Mouse (Mus musculus) ovary, postnatal 36 days (tissue): ENCODE measurements around the gene 4930426L09Rik.
"Not testable (repeated sequence)": the region's sequence is repeated elsewhere in the genome, so short reads cannot be mapped to it uniquely, and the experiment has no call there.

Experiments used
- DNase-seq: peaks from one replicate; pipeline ENCODE4 v3.0.0; 2022; ENCODE audit warnings: low spot score, mixed read lengths

The 4930426L09Rik gene

DNA sequence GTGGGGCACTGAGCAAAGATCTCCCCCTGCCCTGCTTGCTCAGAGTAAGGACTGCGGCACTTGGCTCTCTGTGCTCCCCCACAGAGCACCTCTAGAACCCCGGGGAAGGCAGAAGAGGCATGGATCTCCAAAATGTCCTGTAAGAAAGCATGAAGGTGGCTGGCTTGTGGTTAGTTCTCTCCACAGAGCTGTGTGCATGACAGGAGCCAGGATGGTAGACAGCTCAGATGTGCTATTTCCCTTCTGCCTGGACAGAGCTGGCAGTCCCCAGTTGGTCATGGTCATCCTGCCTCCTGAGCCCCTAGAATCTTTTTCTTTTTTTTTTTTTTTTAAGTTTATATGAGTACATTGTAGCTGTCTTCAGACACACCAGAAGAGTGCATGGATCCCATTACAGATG lies 27.7 kb upstream of the 4930426L09Rik start:
- DNase-seq = no peak

DNA sequence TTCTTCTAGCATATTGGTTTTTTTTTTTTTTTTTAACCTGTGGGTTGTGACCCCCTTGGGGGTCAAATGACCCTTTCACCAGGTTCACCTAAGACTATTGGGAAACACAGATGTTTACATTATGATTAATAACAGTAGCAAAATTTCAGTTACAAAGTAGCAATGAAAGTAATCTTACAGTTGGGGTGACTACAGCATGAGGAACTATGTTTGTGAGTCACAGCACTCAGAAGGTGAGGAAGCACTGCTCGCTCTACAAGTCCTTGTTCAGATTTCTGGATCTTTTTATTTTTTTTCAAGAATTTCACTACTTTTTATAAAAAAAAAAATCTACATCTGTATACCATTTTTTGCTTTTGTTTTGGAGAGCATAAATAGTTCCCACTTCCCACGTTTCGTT lies 26.6 kb upstream of the 4930426L09Rik start:
- DNase-seq = no peak

DNA sequence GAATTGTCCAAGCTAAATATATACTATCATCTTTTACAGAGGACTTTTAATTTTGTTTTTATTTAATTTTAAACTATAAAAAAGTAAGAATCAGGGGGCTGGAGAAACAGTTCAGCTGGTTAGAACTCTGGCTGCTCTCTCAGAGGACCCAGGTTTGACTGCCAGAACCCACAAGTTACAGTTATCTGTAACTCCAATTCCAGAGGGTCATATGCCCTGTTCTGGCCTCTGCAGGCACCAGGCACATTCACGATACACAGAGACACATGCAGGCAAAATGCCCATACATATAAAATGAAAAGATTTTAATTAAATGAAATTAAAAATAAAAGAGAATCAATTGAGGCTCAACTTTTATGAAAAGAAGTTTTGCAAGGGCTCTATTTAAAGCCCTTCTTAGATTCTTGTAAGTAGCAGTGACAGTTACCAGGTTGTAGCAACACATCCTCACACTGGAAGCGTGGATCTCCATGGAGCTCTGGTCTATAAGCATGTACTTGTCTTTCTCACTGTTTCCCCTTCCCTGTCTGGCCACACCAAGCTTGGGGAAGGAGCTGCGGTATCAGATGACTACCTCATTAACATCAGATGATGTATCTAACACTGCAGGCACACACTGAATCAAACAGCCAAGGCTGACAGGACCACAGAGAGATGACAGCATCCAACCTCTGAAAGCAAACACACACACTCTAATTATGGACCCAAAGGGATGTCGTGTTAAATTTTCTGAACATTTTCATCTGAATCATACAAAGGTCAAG lies 23.1 kb upstream of the 4930426L09Rik start:
- no peak for DNase-seq

- DNase-seq = no peak
Measured at GRCm38 (mm10) chr2:18976175-18976574, 22.0 kb upstream of the 4930426L09Rik start.

GRCm38 (mm10) chr2:18977201-18977805 lies 20.8 kb upstream of the 4930426L09Rik start:
- no peak for DNase-seq

- DNase-seq = no peak
Measured at GRCm38 (mm10) chr2:18979046-18979445, 19.1 kb upstream of the 4930426L09Rik start.

DNA sequence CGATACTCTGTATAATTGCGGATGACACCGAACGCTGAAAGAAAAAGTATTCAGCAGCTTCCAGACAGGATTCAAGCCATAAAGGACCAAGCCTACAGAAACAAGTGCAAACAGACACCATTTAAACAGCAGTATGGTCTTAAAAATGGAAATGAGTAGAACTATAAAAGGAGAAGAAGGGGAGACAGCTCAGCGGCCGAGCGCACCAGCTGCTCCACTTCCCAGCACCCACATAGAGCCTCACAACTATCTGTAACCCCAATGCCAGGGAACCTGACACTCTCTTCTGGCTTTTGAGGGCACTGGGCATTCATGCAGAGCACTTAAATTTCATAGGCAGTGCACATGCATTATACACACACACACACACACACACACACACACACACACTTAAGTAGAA lies 18.5 kb upstream of the 4930426L09Rik start:
- no peak for DNase-seq

GRCm38 (mm10) chr2:18982581-18982980 lies 15.6 kb upstream of the 4930426L09Rik start:
- DNase-seq = no peak

DNA sequence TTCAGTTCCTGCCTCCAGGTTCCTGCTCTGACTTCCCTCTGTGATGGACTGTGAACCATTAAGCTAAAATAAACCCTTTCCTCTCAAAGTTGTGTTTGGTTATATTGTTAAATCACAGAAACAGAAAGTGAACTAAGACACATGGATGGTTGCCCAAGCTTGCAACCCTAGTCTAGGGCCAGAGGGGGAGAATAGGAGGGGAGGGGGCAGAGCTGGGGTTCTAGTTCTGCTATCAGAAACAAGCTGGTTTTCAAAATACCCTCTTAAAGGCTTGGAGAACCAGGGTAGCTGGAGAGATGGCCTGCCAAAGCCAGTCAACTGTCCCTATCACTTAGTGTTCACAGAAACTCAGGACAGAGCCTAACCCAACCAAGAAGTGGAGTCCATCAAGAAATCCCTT lies 14.6 kb upstream of the 4930426L09Rik start:
- DNase-seq = no peak

GRCm38 (mm10) chr2:18984095-18984847 lies 13.9 kb upstream of the 4930426L09Rik start:
- DNase-seq = no peak

GRCm38 (mm10) chr2:18985506-18985905 lies 12.6 kb upstream of the 4930426L09Rik start:
- DNase-seq = no peak

- DNase-seq = no peak
Measured at GRCm38 (mm10) chr2:18988885-18989284, 9.3 kb upstream of the 4930426L09Rik start.

DNA sequence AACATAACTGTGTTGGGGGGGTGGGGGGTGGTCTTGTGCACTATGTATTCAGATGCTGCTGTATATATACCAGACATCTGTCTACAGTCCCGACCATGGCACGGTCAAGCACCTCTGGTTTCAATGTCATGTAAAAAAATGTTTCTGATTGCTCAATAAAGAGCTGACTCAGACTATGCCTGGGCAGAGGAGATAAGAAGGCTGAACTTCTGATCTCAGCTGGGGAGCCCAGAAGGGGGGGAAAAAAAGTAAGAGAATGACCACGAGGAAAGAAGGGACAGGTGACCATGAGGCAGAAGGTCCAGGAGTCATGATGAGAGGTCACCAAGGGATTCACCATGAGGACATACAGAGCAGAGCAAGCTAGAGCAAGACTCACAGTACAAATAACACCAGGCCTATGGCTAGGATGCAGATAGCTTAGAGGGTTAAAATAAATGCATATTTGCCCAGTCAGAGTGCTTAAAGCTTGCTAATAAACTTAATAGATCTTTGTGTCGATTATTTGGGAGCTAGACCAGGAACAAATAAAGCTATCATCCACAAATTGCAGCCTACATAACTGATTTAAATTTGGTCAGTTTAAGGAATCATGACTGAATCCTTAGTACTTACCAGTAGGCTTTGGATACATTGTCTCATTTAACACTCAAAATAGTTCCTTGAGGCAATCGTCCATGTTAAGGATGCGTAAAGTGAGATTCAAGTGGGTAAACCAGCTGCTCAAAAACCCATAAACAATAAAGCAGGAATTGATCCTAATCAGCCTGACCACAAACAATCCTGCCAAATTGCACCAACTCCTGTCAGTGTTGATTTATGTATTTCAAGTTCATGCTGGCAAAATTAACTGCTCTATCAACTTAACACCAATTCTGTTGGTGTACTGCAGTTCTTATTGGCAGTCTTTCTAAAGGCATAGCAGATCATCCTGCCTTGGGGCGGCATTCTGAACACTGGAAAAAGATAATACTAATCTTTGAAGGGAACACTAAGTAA lies 5.3 kb upstream of the 4930426L09Rik start:
- DNase-seq = no peak

DNA sequence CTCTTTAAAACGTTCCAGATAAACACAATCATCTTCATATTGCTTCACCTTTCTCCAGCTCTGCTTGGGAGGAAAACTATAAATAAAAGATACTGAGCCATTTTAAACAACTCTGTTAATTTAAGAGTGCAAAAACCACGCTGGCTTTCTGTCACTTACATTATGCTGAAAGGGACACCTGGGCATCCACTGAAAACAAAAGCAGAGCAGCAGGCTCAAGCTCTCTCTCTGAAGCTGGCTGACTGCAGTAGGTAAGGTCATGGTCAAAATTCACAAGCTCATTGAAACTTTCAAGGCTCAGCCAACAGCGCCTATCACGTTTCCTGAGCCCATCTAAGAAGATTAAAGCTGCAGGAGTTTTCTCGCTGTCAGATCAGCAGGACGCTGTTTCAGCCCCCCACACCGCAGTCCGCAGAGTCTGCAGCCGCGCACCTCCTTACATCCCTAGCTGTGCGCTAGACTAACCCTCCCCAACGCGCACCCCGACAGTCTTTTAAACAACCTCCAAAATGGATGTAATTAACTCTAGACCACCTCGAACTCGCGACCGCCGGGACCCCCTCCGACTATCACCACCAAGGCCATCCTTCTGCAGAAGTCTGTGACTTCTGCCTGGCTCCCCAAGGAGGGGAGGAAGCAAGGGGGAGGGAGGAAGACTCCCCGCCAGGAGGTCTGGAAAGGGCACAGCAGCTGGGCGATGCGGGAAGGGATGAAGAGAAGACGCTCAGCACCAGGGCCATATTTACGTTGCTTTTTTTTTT lies 1.5 kb upstream of the 4930426L09Rik start:
- peak; percentile 16 for DNase-seq

GRCm38 (mm10) chr2:18997387-18997971 lies 664 bp upstream of the 4930426L09Rik start:
- DNase-seq = peak; percentile 48

DNA sequence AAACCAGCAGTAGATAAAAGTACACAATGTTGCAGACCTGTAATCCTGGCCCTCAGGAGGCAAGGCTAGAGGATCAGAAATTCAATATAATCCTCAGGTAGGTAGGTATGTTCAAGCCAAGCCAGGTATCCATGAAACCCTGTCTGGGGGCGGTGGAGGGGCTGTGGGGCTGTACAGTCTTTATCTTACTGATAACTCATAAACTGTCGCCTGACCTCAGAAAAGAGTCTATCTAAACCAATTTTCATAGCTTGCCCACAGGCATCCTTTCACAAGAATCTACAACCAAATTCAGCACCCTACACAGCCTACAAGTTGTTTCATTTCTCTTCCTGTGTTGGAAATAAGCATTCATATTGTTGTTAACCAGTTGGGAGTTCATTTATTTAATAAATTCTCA lies 1.3 kb downstream of the 4930426L09Rik start:
- DNase-seq = no peak

GRCm38 (mm10) chr2:19004801-19005200 lies 6.7 kb downstream of the 4930426L09Rik start:
- peak; percentile 18 for DNase-seq

DNA sequence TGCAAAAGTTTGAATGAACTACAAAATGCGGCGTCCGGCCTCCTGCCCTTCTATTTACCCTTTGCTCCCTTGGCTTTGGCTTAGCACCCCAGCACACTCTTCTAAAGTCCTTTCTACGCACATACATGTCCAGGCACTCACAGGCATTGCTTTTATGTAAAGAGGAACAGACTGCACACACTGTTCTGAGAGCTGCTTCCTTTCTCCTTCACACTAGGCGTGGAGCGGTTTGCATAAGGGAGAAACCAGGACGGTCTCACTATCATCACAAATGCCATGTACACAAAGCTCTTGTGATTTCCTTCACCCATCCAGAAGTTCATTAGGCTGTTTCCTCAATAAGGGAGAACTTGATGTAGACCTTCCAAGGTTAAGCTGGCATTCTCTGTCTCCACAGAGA lies 8.0 kb downstream of the 4930426L09Rik start:
- no peak for DNase-seq

GRCm38 (mm10) chr2:19007580-19007979 lies 9.4 kb downstream of the 4930426L09Rik start:
- no peak for DNase-seq

DNA sequence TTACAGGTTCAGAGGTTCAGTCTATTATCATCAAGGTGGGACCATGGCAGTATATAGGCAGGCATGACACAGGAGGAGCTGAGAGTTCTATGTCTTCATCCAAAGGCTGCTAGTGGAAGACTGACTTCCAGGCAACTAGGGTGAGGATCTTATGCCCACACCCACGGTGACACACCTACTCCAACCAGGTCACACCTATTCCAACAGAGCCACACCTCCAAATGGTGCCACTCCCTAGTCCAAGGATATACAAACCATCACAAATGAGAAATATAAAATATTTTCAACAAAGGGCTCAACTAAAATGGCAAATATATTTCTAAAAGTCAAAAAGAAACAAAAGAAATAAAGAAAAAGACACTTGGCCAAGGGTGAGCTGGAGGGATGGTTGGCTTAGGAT lies 12.4 kb downstream of the 4930426L09Rik start:
- not testable (repeated sequence) for DNase-seq

GRCm38 (mm10) chr2:19011443-19011842 lies 13.3 kb downstream of the 4930426L09Rik start:
- DNase-seq = no peak
